Mouse (Mus musculus) thymus, adult 2 months (tissue): ENCODE measurements around the gene Rab3gap2. TPM values are rescaled to one million over a fixed set of nuclear protein-coding genes. Genes with fewer than 3 reads are reported as not detected.

Experiments
- DNase-seq: peaks from one replicate; pipeline ENCODE4 v3.0.0; 2021
- H3K27ac ChIP-seq: fragments of 200-500 bp; 2 replicates; pipeline ENCODE4 v1.5.1; 2012; ENCODE audit warnings: low read length, control low read depth; ENCODE audit not compliant: control insufficient read depth, insufficient read depth
- H3K27me3 ChIP-seq: fragments of 200-500 bp; 2 replicates; pipeline ENCODE4 v1.6.1; 2012; ENCODE audit warnings: mild to moderate bottlenecking, low read length, moderate library complexity, mixed read lengths; ENCODE audit not compliant: control insufficient read depth, insufficient read depth
- H3K36me3 ChIP-seq: fragments of 200-500 bp; 2 replicates; pipeline ENCODE4 v1.6.1; 2012; ENCODE audit warnings: mild to moderate bottlenecking, low read length, moderate library complexity; ENCODE audit not compliant: control insufficient read depth, insufficient read depth
- H3K4me1 ChIP-seq: fragments of 200-500 bp; replicated peaks from 2 replicates; pipeline ENCODE4 v1.6.1; 2012; ENCODE audit warnings: low read length; ENCODE audit not compliant: control insufficient read depth, insufficient read depth
- H3K4me3 ChIP-seq: fragments of 200-500 bp; 2 replicates; pipeline ENCODE4 v1.5.1; 2012; ENCODE audit warnings: mild to moderate bottlenecking, low read length, control low read depth, moderate library complexity; ENCODE audit not compliant: control insufficient read depth, insufficient read depth
- CTCF ChIP-seq: fragments of 200-500 bp; IDR thresholded peaks from 2 replicates; pipeline ENCODE4 v1.5.1; 2012; ENCODE audit warnings: mild to moderate bottlenecking, control low read depth, low read length, moderate library complexity, borderline replicate concordance; ENCODE audit not compliant: control insufficient read depth, poor library complexity, insufficient read depth; ENCODE audit errors: extremely low read depth
- POLR2A ChIP-seq: fragments of 200-500 bp; IDR thresholded peaks from 2 replicates; pipeline ENCODE4 v1.6.1; 2012; ENCODE audit warnings: mild to moderate bottlenecking, low read length, control low read depth, moderate library complexity; ENCODE audit not compliant: control insufficient read depth, poor library complexity, insufficient read depth; ENCODE audit errors: extremely low read depth
- WGBS: fragments of 180-500 bp; shearing (Covaris S2); methylation state at CpG from one replicate; pipeline ENCODE4 v1.1.7; 2018; 5-methylcytosine and 5-hydroxymethylcytosine counted together
- polyA plus RNA-seq: library from polyadenylated mRNA; depleted of rRNA; stranded (reverse); fragments of >200 nt; gene quantifications from 2 replicates; pipeline ENCODE4 v1.2.3, GENCODE M21; 2012; rRNA removed

The Rab3gap2 gene
- 26.2 and 27.5 TPM in 2 replicates for polyA plus RNA-seq

DNA sequence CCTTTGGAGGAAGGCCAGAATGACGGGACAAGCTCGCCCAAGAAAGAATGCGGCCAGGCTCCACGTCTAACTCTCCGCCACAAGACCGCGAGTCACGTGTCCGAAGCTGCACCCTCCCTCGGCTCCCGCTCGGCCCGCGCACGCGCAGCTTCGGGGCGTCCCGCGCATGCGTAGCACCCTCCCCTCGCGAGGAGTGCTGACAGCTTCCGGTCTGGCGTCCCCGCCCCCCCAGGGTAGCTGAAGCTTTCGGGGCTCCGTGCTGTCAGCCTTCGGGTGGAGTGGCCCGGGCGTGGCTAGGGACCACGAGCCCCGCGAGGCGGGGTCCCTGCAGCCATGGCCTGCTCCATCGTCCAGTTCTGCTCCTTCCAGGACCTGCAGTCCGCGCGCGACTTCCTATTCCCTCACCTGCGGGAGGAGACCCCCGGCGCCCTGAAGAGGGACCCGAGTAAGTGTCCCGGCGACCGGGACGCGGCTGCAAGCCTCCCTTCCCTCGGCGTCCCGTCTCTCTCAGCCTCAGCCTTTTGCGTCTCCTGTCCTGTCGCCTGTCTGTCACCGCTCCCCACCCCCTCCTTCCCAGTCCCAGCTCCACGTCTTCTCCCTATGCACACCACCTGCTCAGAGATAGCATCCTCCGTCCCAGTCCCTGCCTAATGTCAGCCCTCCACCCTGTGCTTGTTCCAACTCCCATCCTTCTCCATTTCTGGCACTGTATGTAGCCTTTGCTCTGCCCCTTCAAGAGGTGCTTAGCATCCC lies at the start of gene Rab3gap2:
Rab3gap2 (plus strand) TSS at position 209 of the 753 bp plus-strand sequence.
- no peaks in the 10 kb centered on the region for H3K27me3 ChIP-seq
- no peaks in the 10 kb centered on the region for H3K36me3 ChIP-seq
- WGBS = under 1% methylated on average over 57 of the region's 57 CpGs
- TF ChIP-seq POLR2A (peak; percentile 89), CTCF (0 out of 2 replicates have a peak, but pooled peaks have one; percentile 44)
- H3K4me1 ChIP-seq = peaks cover 22% of the 10 kb centered on the region
- H3K4me3 ChIP-seq = peak within 1 kb of the TSS; percentile 92
- DNase-seq = peak; percentile 100
- H3K27ac ChIP-seq = no peak within 1 kb of the TSS

DNA sequence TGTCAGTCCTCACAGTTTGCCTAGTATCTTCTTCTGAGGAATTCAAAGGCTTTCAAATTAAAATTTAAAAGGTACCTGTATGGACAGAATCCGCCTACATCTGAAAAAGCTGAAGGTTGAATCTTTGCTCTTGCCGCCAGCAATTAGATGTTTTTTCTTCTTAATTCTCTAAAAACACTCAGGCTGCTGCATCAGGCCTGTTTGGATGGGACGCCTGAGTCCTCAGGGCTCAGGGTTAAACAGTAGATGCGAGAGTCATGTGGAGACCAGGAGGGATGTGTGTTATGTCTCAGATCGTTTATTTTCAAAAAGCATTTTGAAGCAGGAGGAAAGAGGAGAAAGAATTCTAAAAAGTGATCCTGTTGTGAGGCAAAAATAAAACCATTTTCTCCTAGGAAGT lies 30.3 kb upstream of the Rab3gap2 start:
- DNase-seq = no peak
- Histone ChIP-seq H3K36me3 (no peaks in the 10 kb centered on the region), H3K27ac (no peak overlapping the region), H3K27me3 (no peaks in the 10 kb centered on the region), H3K4me1 (no peaks in the 10 kb centered on the region), H3K4me3 (no peak overlapping the region)
- no peak for TF ChIP-seq CTCF
- TF ChIP-seq POLR2A = no peak
- WGBS = 98% methylated on average over 5 of the region's 5 CpGs

DNA sequence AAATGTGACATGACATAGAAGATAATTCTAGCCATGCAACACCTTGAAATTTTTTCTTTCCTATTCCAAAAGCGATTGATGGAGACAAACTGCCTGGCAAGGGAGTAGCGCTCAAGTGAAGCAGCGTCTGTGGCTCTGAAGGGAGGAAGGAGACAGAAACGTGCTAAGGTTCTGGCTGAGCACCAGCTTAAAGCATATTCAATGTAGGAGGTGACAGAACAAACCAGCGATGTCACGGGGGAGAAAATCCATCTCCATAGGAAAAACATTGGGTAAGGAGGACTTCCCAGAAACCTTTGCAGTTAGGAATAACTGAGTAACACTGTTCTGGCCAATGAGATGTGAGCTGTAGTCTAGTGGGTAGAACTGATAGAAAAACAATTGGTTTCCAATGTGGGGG lies 26.1 kb upstream of the Rab3gap2 start:
- Histone ChIP-seq H3K4me3 (no peak overlapping the region), H3K4me1 (no peaks in the 10 kb centered on the region), H3K27me3 (no peaks in the 10 kb centered on the region; the same call in 1 of the 2 replicates), H3K36me3 (no peaks in the 10 kb centered on the region), H3K27ac (no peak overlapping the region)
- no peak for DNase-seq
- TF ChIP-seq CTCF = no peak
- no peak for TF ChIP-seq POLR2A
- 89% methylated on average over 6 of the region's 6 CpGs for WGBS

DNA sequence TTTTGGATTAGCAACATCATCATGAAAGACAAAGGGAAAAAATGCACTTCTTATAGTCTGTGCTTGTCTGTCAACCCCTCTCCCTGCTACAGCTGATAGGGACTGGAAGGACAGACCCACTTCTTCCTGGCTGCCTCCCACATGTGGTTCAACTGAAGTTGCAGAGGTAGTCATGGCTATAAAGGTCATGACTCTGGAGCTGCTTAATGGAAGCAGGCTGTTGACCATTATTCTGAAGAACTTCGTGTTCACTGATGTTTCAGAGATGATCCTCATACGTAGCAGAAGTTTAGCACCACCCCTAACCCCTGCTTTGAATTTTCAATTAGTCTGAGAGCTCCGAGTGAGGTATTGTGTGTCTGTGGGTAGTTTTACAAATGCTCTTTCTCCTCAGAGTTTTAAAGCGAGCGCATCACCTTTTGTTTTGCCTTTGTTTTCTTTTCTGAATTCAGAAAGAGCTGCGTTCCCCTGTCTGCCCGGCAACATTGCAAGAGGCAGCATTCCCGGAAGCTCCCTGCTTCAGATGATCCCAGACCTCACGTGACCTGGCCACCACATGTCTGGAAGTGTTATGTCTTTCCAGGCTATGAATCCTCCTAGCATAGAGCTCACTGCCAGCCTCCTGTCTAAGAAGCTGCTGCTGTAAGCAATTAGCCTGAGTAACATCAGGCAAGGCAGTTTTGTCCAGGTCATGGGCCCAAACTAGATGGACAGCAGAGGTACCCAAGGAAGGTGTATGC lies 20.2 kb upstream of the Rab3gap2 start:
- WGBS = 91% methylated on average over 9 of the region's 9 CpGs
- Histone ChIP-seq H3K4me3 (no peak overlapping the region), H3K36me3 (no peaks in the 10 kb centered on the region), H3K27me3 (no peaks in the 10 kb centered on the region; the same call in 1 of the 2 replicates), H3K27ac (no peak overlapping the region), H3K4me1 (no peaks in the 10 kb centered on the region)
- DNase-seq = no peak
- TF ChIP-seq POLR2A = no peak

DNA sequence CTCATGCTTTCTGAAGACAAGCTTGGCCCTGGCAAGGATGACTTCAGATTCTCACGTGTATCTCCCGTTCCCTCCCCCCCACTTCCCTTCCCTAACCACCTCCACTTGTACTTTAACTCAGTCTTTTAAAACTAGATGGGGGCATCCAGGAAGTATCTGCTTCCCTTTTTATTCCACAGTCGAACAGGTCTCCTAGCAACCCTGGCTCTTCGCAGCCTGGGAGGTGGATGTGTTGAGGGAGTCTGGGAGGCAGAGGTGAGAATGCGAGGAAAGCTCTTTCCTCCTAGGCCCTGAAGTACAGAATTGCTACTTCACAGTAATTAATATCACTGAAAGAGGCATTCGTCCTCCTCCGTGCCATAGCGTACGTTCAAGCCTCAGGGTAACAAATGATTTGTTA lies 18.4 kb upstream of the Rab3gap2 start:
- DNase-seq = no peak
- TF ChIP-seq CTCF = no peak
- TF ChIP-seq POLR2A = no peak
- WGBS = 46% methylated on average over 9 of the region's 9 CpGs
- Histone ChIP-seq H3K36me3 (no peaks in the 10 kb centered on the region), H3K27me3 (no peaks in the 10 kb centered on the region; the same call in 1 of the 2 replicates), H3K27ac (no peak overlapping the region), H3K4me3 (no peak overlapping the region), H3K4me1 (no peaks in the 10 kb centered on the region)

DNA sequence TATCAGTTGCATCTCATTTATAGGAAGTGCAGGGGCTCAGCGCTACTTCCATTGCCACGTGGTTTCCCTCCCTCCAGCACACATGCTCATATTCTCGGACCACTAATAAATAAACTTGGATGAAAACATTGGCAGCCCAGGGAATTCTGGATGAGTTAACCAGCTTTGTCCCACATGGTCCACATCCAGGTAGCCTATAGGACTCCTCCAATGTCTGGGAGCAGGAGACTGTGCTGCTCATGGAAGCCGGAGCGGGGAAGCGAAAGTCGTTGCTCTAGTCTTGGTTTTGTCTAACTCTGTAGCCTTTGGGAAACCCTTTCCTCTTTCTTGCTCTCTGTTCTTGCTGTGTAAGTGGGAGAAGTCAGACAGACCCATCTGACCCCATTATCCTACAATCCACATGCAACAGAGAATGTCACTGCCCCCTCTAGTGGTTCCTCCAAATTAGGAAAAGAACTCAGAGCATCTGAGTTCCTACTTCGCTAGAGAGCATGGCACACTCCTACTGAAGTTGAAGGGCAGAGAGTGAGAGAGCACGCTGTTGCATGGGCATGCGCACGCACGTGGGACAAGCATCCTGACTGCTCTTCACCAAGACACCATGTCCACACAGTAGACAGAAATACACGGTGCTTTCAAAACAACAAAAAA lies 16.7 kb upstream of the Rab3gap2 start:
- no peak overlapping the region for H3K4me3 ChIP-seq
- DNase-seq = no peak
- H3K27me3 ChIP-seq = no peaks in the 10 kb centered on the region
- no peak overlapping the region for H3K27ac ChIP-seq
- H3K36me3 ChIP-seq = no peaks in the 10 kb centered on the region
- TF ChIP-seq POLR2A (no peak), CTCF (no peak)
- 57% methylated on average over 13 of the region's 13 CpGs for WGBS
- no peaks in the 10 kb centered on the region for H3K4me1 ChIP-seq
